Mouse (Mus musculus): Measurements from ENCODE around the gene Ccrl2. TPM values are rescaled to one million over a fixed set of nuclear protein-coding genes. Genes with fewer than 3 reads are reported as not detected.

Ccrl2 gene
- polyA plus RNA-seq, 1 experiment from 2014 or later, result 1.8 TPM

DNA sequence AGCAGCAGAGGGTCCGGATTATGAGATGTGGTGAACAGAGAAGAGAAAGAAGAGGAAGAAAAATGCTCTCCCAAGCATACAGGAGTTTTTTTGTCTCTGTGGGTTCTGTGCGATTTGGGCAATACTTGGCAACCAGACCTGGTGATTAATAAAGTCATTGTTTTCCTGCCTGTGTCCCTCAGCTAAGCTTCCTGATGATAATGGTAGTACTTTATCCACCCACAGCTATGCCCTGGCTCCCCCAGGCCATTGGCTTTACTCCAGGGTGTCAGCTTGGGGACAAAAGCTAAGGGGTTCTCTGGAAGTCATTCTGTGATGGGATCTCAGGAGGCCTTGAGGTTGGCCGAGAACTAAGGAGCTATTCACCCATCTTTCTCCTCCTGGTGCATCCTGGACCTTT lies 45.3 kb downstream of the Ccrl2 start:
- 79% methylated on average over 3 of the region's 3 CpGs for WGBS
- H3K36me3 ChIP-seq, result no peaks in the 10 kb centered on the region
- no peaks in the 10 kb centered on the region for H3K27me3 ChIP-seq (replicated peaks)

DNA sequence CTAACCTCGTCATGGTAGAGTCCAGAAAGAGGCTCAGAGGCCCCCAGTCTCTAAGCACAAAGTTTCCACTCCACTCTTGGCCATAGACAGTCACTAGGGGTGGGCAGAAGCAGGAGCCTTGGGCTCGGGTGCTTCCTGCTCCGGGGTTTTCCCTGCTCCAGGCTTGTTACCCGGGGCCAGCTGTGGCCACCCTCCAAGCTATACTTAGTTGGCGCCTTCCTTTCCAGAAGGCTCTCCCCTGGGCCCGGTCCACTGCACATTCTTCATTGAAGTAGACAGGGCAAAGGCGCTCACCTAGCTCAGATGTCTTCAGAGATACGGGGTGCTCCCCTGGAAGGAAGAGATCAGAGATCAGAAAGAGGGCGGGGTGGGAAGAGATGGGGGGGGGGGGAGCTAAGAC lies 45.8 kb downstream of the Ccrl2 start:
- Histone ChIP-seq H3K9me3 (no peaks in the 10 kb centered on the region), H3K9ac (no peak overlapping the region), H3K4me1 (replicated peaks) (no peaks in the 10 kb centered on the region), H3K27ac (no peak overlapping the region), H3K4me3 (replicated peaks) (no peak overlapping the region), H3K27me3 (replicated peaks) (no peaks in the 10 kb centered on the region), H3K4me2 (replicated peaks) (no peak overlapping the region), H3K36me3 (no peaks in the 10 kb centered on the region)
- no peak for ATAC-seq
- WGBS, result 77% methylated on average over 9 of the region's 9 CpGs

More for the DNA sequence above, 45.3 kb downstream of the Ccrl2 start:
- no peak overlapping the region for H3K4me2 ChIP-seq (replicated peaks)
- H3K27ac ChIP-seq, result no peak overlapping the region
- no peak overlapping the region for H3K9ac ChIP-seq
- H3K9me3 ChIP-seq, result no peaks in the 10 kb centered on the region
- H3K4me1 ChIP-seq (replicated peaks), result no peaks in the 10 kb centered on the region
- ATAC-seq, result no peak
- H3K4me3 ChIP-seq (replicated peaks), result no peak overlapping the region

DNA sequence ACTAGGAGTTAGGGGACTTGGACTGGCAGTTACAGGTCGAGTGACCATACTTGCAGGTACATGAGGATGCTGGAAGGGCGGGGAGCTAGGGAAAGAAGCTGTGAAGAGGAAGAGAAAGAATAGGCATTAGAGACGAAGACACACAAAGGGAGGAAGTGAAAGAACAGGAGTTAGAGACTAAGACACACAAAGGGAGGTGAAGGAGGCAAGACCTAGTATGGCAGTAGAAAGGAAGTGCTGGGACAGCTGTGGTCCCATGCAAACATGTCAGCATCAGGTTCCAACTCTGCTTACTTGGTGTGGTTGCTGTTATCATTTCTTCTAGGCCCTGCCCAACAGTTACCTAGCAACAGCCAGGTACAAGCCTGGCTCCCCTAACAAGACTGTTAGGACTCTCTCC lies 47.6 kb downstream of the Ccrl2 start:
- H3K9ac ChIP-seq, result no peak overlapping the region
- no peak for ATAC-seq
- no peaks in the 10 kb centered on the region for H3K27me3 ChIP-seq (replicated peaks)
- H3K4me3 ChIP-seq (replicated peaks), result no peak overlapping the region
- H3K4me1 ChIP-seq (replicated peaks), result no peaks in the 10 kb centered on the region
- no peak overlapping the region for H3K4me2 ChIP-seq (replicated peaks)
- no peak overlapping the region for H3K27ac ChIP-seq
- H3K9me3 ChIP-seq, result no peaks in the 10 kb centered on the region
- WGBS, result 73% methylated on average over 3 of the region's 3 CpGs
- H3K36me3 ChIP-seq, result no peaks in the 10 kb centered on the region

DNA sequence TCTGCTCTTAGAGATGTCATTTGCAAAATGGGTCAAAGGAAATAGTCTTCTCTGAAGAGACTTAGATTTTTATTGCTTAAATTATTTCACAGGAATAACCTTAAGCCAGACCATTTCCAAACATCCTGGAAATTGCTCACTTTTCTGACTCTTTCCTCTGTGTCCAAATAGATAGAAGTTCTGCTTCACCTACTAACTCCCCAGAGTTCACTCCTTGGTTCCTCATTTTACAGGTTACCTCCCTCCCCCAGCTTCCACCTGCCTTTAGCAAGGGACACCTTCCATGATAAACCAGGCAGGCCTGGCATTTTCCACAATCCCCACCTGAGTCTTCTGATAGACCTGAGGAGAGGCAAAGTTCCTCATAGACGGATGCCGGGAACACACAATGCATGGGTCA lies 50.8 kb downstream of the Ccrl2 start:
- Histone ChIP-seq H3K4me3 (replicated peaks) (no peak overlapping the region), H3K4me2 (replicated peaks) (no peak overlapping the region), H3K9me3 (no peaks in the 10 kb centered on the region), H3K27ac (no peak overlapping the region), H3K9ac (no peak overlapping the region), H3K36me3 (no peaks in the 10 kb centered on the region), H3K4me1 (replicated peaks) (no peaks in the 10 kb centered on the region), H3K27me3 (replicated peaks) (no peaks in the 10 kb centered on the region)
- ATAC-seq, result no peak
- WGBS, result 87% methylated on average over 2 of the region's 2 CpGs

Other genes with a start within 250 kb of the Ccrl2 start
- gene Prss44, start 243.5 kb downstream of the Ccrl2 start, polyA plus RNA-seq (2015; fragmentation: Nextera tagmentation; extraction: Ambion mirVana), result not detected in 2 replicates
- not detected in 2 replicates for gene Prss43, start 230.8 kb downstream of the Ccrl2 start, polyA plus RNA-seq (2015; fragmentation: Nextera tagmentation; extraction: Ambion mirVana)
- gene Prss45, start 222.9 kb downstream of the Ccrl2 start, polyA plus RNA-seq (2015; fragmentation: Nextera tagmentation; extraction: Ambion mirVana), result not detected in 2 replicates
- not detected in 2 replicates for gene Prss46, start 213.0 kb downstream of the Ccrl2 start, polyA plus RNA-seq (2015; fragmentation: Nextera tagmentation; extraction: Ambion mirVana)
- 0.19 and 0.59 TPM in 2 replicates for gene Prss50, start 199.6 kb downstream of the Ccrl2 start, polyA plus RNA-seq (2015; fragmentation: Nextera tagmentation; extraction: Ambion mirVana)
- 6.1 and 6.5 TPM in 2 replicates for gene Als2cl, start 177.6 kb downstream of the Ccrl2 start, polyA plus RNA-seq (2015; fragmentation: Nextera tagmentation; extraction: Ambion mirVana)
- 2.1 and 2.5 TPM in 2 replicates for gene Tmie, start 177.4 kb downstream of the Ccrl2 start, polyA plus RNA-seq (2015; fragmentation: Nextera tagmentation; extraction: Ambion mirVana)
- not detected in 2 replicates for gene Fam240a, start 140.7 kb downstream of the Ccrl2 start, polyA plus RNA-seq (2015; fragmentation: Nextera tagmentation; extraction: Ambion mirVana)
- not detected in 2 replicates for gene Tdgf1, start 111.4 kb downstream of the Ccrl2 start, polyA plus RNA-seq (2015; fragmentation: Nextera tagmentation; extraction: Ambion mirVana)
- gene Lrrc2, start 106.0 kb downstream of the Ccrl2 start, polyA plus RNA-seq (2015; fragmentation: Nextera tagmentation; extraction: Ambion mirVana), result 0.23 and 0.34 TPM in 2 replicates
- gene Rtp3, start 66.9 kb downstream of the Ccrl2 start, polyA plus RNA-seq (2015; fragmentation: Nextera tagmentation; extraction: Ambion mirVana), result 0.24 and 0.81 TPM in 2 replicates
- gene Ltf, start 38.2 kb downstream of the Ccrl2 start, polyA plus RNA-seq (2015; fragmentation: Nextera tagmentation; extraction: Ambion mirVana), result 2.2 and 5.1 TPM in 2 replicates
- gene Lrrfip2, start 60.1 kb upstream of the Ccrl2 start, polyA plus RNA-seq (2015; fragmentation: Nextera tagmentation; extraction: Ambion mirVana), result 41.4 and 41.6 TPM in 2 replicates
- 43.4 and 44.9 TPM in 2 replicates for gene Mlh1, start 214.3 kb upstream of the Ccrl2 start, polyA plus RNA-seq (2015; fragmentation: Nextera tagmentation; extraction: Ambion mirVana)
- gene Epm2aip1, start 214.4 kb upstream of the Ccrl2 start, polyA plus RNA-seq (2015; fragmentation: Nextera tagmentation; extraction: Ambion mirVana), result 20.5 and 23.5 TPM in 2 replicates

Measured in intestine, embryonic 15.5 days (tissue).